Mouse (Mus musculus): ENCODE measurements around the gene Idh3a. TPM values are rescaled to one million over a fixed set of nuclear protein-coding genes. Genes with fewer than 3 reads are reported as not detected.
"Not testable (repeated sequence)": the region's sequence is repeated elsewhere in the genome, so short reads cannot be mapped to it uniquely, and the experiment has no call there.

Idh3a gene
- total RNA-seq, 2 experiments from 2014 or later, result 577 to 619 TPM

- not testable (repeated sequence) for DNase-seq
- intact Hi-C loops (cut with DNase I), result loop anchor here (10.0 kb wide), 1 partner anchor 1351 kb away; the partner anchor contains the start of gene Scaper
Measured at GRCm38 (mm10) chr9:54584127-54584526, 2.0 kb upstream of the Idh3a start.

GRCm38 (mm10) chr9:54585839-54586198 lies 315 bp upstream of the Idh3a start:
- intact Hi-C loops (cut with DNase I), result loop anchor here (2.0 to 10.0 kb wide), 3 partner anchors 25 to 1349 kb away; partner anchors contain the start of genes Cib2, Dmxl2 and Scaper
- no peak for DNase-seq

GRCm38 (mm10) chr9:54587863-54588262 lies 1.7 kb downstream of the Idh3a start:
- DNase-seq, result no peak

GRCm38 (mm10) chr9:54593652-54594051 lies 7.5 kb downstream of the Idh3a start:
- DNase-seq; intact Hi-C loops (cut with DNase I): not testable (repeated sequence)

More at GRCm38 (mm10) chr9:54587863-54588262, 1.7 kb downstream of the Idh3a start:
- intact Hi-C loops (cut with DNase I), result loop anchor here (2.0 to 10.0 kb wide), 3 partner anchors 27 to 1347 kb away; partner anchors contain the start of genes Cib2, Dmxl2 and Scaper

DNA sequence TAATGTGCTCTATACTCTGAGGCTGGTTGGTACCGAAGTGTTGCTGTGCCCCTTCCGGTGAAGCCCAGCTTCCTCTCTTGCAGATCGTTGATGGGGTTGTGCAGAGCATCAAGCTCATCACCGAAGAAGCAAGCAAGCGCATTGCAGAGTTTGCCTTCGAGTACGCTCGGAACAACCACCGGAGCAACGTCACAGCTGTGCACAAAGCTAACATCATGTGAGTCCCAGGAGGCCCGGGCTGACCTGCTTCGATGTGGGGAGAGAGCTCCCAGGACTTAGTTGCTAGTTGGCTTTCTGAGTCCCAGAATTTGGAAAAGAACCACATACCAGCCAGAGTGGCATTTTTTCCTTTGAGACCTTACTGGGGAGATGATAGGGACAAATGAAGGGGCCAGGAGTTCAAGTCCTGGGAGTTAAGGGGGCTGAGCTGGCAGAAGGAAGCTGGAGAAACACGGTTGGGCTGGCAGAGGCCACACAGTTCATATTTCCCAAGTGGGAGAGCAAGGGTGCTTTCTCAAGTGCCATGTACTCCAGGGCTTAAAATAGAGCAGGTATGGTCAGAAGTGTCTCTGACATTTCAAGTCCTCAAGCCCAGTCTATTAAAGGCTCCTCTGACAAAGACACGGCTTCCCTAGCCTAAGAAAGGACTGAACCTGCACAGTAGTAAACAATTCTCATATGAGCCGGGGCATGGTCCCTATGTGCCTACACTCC lies 10.8 kb downstream of the Idh3a start:
- intact Hi-C loops (cut with DNase I), result no loop called here
- DNase-seq, result peak; percentile 6 to 35

DNA sequence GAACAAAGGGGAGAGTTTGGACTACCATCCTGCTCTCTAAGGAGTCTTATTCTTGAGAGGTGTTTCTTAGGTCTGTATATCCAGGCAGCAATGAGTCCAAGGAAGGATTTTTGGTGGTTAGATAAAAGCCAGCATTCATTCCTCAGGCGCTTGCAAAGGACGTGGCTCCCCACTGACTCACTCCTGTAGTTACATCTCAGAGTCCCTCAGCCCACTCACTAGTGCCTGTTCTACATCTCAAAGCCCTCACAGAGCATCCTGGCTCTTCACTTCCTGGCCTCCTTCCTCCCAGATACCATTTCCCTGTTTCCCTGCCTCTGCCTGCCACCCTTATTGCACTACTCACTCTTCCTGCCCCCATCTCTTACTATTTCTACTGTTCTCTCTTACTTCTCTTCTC lies 16.3 kb downstream of the Idh3a start:
- no peak for DNase-seq
- intact Hi-C loops (cut with DNase I), result no loop called here

DNA sequence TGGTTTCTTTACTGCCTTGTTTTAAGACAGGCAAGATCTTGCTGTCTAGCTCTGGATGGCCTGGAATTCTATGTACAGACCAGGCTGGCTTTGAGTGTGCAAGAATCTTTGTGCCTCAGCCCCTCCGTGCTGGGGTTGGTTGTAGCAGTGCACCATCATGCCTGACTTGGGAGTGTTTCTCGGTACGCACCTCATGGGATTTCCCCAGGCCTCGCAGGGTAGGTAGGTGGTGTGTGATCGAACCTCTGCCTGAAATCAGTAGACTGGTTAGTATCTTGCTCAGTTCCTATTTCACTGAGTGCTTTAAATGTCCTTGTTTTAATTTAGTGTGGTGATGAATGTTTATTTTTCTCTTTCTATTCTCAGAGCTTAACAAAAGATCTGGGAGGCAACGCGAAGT lies 16.8 kb downstream of the Idh3a start:
- no peak for DNase-seq
- intact Hi-C loops (cut with DNase I), result no loop called here

DNA sequence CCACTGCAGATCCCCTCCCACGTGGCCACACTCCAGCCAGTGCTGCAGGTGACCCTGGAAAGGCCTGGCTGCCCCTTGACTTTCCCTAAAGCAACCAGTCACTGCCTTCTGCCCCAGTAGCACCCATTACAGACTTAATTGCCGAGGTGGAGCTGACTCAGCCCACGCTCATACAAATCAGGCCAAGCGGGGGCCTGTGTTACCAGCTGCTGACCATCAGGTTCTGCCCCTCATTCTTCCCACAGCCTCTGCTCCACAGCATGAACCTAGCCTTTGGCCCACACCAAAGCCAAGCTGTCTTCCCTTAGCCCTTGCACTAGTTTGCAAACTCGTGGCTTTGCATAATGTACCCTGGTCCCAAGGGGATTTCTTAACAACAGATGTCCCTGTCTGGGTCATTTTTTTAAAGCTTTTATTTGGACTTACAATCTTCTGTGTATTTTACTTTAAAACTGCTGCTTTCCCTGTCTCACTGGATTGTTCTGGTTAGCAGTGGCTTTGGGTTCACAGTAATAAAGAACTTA lies 18.1 kb downstream of the Idh3a start:
- intact Hi-C loops (cut with DNase I), result no loop called here
- DNase-seq, result no peak

DNA sequence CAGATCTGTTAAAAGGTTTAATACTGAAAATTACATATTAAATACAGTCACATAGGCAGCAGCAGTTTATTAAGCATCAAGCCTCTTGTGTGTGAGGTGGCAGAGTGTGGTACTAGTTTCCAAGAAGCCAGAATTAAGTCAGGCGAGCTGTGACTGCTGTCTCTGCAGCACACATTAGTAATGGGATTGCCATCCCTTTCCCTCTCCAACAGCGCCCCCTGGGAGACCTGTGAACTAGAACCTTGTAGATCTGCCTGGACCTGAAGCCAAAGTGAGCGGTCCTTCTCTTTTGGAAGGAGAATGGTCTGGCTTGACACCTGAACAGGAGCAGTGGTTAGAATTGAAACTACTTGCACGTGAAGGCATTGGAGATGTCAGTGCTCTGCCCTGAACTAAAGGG lies 18.8 kb downstream of the Idh3a start:
- intact Hi-C loops (cut with DNase I), result loop anchor here (5.0 kb wide), 2 partner anchors 43 to 168 kb away; partner anchors contain the start of gene Cib2
- DNase-seq, result peak; percentile 46 to 62

DNA sequence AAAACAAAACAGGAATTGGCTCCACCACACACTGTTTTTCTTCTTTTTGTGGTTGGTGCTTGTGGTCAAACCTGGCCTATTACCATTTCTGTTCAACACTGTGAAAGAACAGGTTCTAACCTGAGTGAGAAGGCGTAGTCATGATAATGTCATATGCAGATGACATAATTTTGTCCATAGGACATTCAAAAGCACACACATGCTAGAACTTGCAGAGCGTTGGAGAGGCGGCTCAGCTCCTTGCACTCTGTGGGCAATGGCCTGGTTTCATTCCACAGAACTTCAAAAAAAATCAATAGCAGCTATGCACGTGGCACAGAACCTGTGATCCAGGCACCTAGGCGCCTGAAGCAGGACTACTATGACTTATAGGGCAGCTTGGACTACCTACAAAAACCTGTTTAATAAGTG lies 26.7 kb downstream of the Idh3a start:
- intact Hi-C loops (cut with DNase I), result loop anchor here (5.0 kb wide), 1 partner anchor 210 kb away; no protein-coding TSS in a partner anchor
- DNase-seq, result no peak

DNA sequence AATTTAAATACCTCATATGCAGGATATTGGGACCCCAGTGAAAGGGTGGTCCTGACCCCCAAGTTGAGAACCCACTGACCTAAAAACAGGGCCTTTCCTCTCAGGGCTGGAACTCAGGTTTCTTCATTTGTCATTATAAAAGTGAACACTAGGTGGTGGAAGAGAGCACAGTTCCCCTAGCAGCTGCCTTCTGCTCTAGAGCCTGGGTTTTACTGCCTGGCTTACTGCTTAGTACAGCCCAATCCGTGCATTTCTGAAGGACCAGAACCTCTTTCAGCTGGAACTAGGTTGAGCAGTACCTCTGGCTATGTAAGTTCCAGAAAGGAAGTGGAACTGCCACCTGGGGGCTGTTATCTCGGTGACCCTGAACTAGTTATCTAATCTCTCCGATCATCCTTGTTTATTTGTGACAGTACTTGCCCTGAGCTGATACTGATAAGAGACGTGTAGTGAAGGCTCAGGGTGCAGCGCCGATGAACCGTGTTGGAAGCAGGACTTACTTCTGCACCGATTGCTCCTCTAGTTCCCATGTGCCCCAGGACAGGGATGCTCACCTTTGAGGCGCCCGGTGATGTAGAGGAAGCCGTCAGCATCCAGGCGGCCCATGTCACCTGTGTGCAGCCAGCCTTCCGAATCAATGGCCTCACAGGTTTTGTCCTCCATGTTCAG lies 28.2 kb downstream of the Idh3a start:
- intact Hi-C loops (cut with DNase I), result loop anchor here (1.0 to 5.0 kb wide), 2 partner anchors 62 to 208 kb away; no protein-coding TSS in a partner anchor
- no peak for DNase-seq

GRCm38 (mm10) chr9:54627240-54627639 lies 41.1 kb downstream of the Idh3a start:
- DNase-seq, result no peak
- intact Hi-C loops (cut with DNase I), result no loop called here

- no peak for DNase-seq
- intact Hi-C loops (cut with DNase I), result no loop called here
Measured at GRCm38 (mm10) chr9:54628752-54629151, 42.6 kb downstream of the Idh3a start.

DNA sequence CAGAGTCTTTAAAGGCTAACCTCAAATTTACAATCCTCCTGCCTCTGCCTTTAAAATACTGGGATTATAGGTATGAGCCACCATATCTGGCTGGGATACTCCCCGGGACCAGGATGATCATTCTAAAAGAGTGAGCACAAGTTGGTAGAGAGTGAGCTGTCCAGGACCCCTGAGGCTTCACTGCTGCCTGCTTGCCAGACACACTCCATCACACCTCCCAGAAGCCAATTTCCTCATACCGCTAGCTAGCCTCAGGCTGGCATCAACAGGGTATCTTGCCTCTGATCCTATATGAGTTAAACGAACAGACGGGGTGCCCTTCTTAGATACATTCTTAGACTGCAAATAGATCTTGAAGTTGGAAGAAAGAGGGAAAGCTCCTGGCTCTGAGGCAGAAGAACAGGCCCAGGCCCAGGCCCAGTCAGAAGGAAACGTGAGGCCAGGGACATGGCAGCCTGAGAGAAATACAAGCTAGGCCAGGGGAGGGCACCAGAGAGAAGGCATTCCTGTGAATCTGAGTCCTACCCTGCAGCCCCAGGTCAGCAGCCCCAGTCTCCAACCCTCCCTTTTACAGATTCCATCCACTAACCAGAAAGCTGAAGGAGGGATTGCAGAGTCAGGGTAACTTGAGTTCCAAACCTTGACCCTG lies 43.6 kb downstream of the Idh3a start:
- intact Hi-C loops (cut with DNase I), result no loop called here
- DNase-seq, result no peak

GRCm38 (mm10) chr9:54630905-54631304 lies 44.8 kb downstream of the Idh3a start:
- DNase-seq, result no peak
- intact Hi-C loops (cut with DNase I), result no loop called here

- DNase-seq, result no peak
- intact Hi-C loops (cut with DNase I), result no loop called here
Measured at GRCm38 (mm10) chr9:54633401-54633800, 47.3 kb downstream of the Idh3a start.

GRCm38 (mm10) chr9:54637510-54638314 lies 51.6 kb downstream of the Idh3a start:
- no peak for DNase-seq
- intact Hi-C loops (cut with DNase I), result no loop called here

GRCm38 (mm10) chr9:54639192-54639591 lies 53.1 kb downstream of the Idh3a start:
- intact Hi-C loops (cut with DNase I), result no loop called here
- no peak for DNase-seq

DNA sequence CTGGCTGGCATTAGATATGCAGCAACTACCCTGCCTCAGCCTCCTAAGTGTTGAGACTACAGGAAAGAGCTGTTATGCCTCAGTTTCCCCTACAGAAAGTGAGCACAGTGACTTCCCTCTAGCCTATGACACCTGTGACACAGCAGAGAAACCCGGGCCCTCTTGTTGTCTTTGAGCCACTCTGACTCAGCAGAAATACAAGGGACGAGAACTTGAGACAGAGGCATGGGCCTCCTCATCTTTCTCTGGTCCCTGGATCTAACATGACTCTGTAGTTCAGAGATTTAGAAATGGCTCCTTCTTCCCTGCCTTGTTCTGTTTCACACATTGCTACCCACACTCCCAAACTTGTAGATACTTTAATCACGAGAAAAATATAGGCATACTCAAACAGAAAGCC lies 55.4 kb downstream of the Idh3a start:
- DNase-seq, result no peak
- intact Hi-C loops (cut with DNase I), result no loop called here

- DNase-seq, result no peak
- intact Hi-C loops (cut with DNase I), result no loop called here
Measured at GRCm38 (mm10) chr9:54642149-54642548, 56.0 kb downstream of the Idh3a start.

All from heart, postnatal 36 days (tissue).